Mouse (Mus musculus) thymus, postnatal 14 days (tissue): ENCODE data around the gene Egf.

ENCODE experiments used
- DNase-seq: peaks from one replicate; pipeline ENCODE4 v3.0.0; 2021

Gene Egf

GRCm38 (mm10) chr3:129649586-129650292 is 105.4 kb downstream of the Egf start:
- no peak for DNase-seq

GRCm38 (mm10) chr3:129648598-129648997 is 106.5 kb downstream of the Egf start:
- no peak for DNase-seq

- no peak for DNase-seq
These were observed 107.8 kb downstream of the Egf start for GRCm38 (mm10) chr3:129647312-129647711.

GRCm38 (mm10) chr3:129646781-129647180 is 108.3 kb downstream of the Egf start:
- no peak for DNase-seq

GRCm38 (mm10) chr3:129645409-129645808 is 109.7 kb downstream of the Egf start:
- DNase-seq: no peak

- no peak for DNase-seq
These were observed 113.5 kb downstream of the Egf start for GRCm38 (mm10) chr3:129641621-129642020.

- no peak for DNase-seq
These were observed 114.7 kb downstream of the Egf start for GRCm38 (mm10) chr3:129640211-129641000.

- DNase-seq: no peak
These were observed 115.4 kb downstream of the Egf start for GRCm38 (mm10) chr3:129639701-129640100.

- DNase-seq: no peak
These were observed 117.7 kb downstream of the Egf start for GRCm38 (mm10) chr3:129637446-129637845.

- DNase-seq: peak; percentile 41
These were observed 120.7 kb downstream of the Egf start for GRCm38 (mm10) chr3:129634260-129634901.

- no peak for DNase-seq
These were observed 121.6 kb downstream of the Egf start for GRCm38 (mm10) chr3:129633518-129633917.

GRCm38 (mm10) chr3:129631857-129632256 is 123.3 kb downstream of the Egf start:
- DNase-seq: no peak

GRCm38 (mm10) chr3:129631018-129631417 is 124.1 kb downstream of the Egf start:
- no peak for DNase-seq
